Mouse (Mus musculus) thymus, adult 2 months (tissue): ENCODE measurements at regions not wholly inside any gene's neighbourhood (a gene's known extent, or its start where the extent isn't known, plus 50 kb on each side); places are given as distances from the start of the nearest gene placed in this dataset.

Experiments used
- CTCF ChIP-seq: fragments of 200-500 bp; IDR thresholded peaks from 2 replicates; pipeline ENCODE4 v1.5.1; 2012; ENCODE audit warnings: mild to moderate bottlenecking, control low read depth, low read length, moderate library complexity, borderline replicate concordance; ENCODE audit not compliant: control insufficient read depth, poor library complexity, insufficient read depth; ENCODE audit errors: extremely low read depth
- POLR2A ChIP-seq: fragments of 200-500 bp; IDR thresholded peaks from 2 replicates; pipeline ENCODE4 v1.6.1; 2012; ENCODE audit warnings: mild to moderate bottlenecking, low read length, control low read depth, moderate library complexity; ENCODE audit not compliant: control insufficient read depth, poor library complexity, insufficient read depth; ENCODE audit errors: extremely low read depth

- TF ChIP-seq POLR2A (no peak), CTCF (no peak)
Measured at GRCm38 (mm10) chr3:80307632-80308031, 423.3 kb downstream of the Fam198b start.
